Mouse (Mus musculus): Measurements from ENCODE around the gene Gm4869. TPM values are rescaled to one million over a fixed set of nuclear protein-coding genes. Genes with fewer than 3 reads are reported as not detected.
"Not testable (repeated sequence)": the region's sequence is repeated elsewhere in the genome, so short reads cannot be mapped to it uniquely, and the experiment has no call there.

The Gm4869 gene
- polyA plus RNA-seq, 1 experiment from 2014 or later = not detected

DNA sequence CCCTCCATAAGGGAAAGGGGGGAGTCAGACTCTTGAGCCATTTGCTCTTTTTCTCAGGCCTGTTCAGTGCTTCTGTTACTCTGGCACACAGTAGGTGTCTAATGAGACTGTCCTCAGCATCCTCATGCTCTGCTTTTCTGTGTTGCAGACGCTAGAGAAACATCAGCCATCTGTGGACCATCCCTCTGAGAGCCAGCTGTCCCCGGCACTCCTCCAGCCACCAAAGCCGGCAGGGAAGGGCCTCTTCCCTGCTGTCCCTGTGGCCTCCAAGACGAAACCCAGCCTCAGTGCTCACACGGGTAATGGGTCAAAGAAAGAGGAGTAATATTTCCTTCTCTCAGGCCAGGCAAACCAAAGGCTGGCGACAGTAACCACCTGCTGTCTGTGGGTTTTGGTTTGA is 45.7 kb downstream of the Gm4869 start:
- Histone ChIP-seq H3K4me3 (replicated peaks) (no peak overlapping the region), H3K27ac (no peak overlapping the region), H3K4me2 (replicated peaks) (no peak overlapping the region), H3K27me3 (replicated peaks) (no peaks in the 10 kb centered on the region; the same call in 1 of the 2 replicates), H3K9ac (no peak overlapping the region), H3K36me3 (no peaks in the 10 kb centered on the region), H3K4me1 (replicated peaks) (0 out of 2 replicates have a peak, but pooled peaks cover 3% of the 10 kb centered on the region), H3K9me3 (no peaks in the 10 kb centered on the region)
- no peak for ATAC-seq
- whole genome bisulfite sequencing = 65% methylated on average over 6 of the region's 6 CpGs

DNA sequence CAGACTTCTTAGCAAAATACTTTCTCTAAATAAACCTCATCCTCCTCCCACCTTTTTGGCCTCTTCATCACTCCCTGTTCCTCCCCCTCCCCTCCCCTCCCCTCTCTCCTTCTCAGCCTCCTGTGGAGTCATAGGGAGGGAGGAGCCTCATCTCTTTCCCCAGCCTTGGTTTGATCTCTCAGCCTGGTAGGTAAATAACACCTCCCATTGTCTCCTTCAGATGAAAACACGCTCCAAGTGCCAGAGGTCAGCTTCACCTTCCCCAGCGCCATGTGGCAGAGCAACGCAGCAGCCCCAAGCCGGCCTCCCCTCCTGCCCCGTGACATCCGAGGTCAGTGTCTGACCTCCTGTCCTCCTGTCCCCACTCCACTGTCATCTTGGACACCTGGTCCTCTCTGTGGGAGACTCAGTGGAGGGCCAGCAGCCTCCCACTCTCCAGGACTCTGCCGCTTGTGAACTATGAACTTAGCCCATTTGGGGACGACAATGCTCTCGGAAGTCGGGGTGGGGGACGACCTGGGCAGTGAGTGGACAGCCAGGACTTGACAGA is 47.3 kb downstream of the Gm4869 start:
- H3K27me3 ChIP-seq (replicated peaks) = no peaks in the 10 kb centered on the region; the same call in 1 of the 2 replicates
- ATAC-seq = no peak
- H3K4me3 ChIP-seq (replicated peaks) = no peak overlapping the region
- 22% methylated on average over 11 of the region's 11 CpGs for WGBS
- 0 out of 2 replicates have a peak, but pooled peaks cover 3% of the 10 kb centered on the region for H3K4me1 ChIP-seq (replicated peaks)
- no peaks in the 10 kb centered on the region for H3K36me3 ChIP-seq
- H3K9ac ChIP-seq = no peak overlapping the region
- no peak overlapping the region for H3K27ac ChIP-seq
- H3K4me2 ChIP-seq (replicated peaks) = no peak overlapping the region
- no peaks in the 10 kb centered on the region for H3K9me3 ChIP-seq

DNA sequence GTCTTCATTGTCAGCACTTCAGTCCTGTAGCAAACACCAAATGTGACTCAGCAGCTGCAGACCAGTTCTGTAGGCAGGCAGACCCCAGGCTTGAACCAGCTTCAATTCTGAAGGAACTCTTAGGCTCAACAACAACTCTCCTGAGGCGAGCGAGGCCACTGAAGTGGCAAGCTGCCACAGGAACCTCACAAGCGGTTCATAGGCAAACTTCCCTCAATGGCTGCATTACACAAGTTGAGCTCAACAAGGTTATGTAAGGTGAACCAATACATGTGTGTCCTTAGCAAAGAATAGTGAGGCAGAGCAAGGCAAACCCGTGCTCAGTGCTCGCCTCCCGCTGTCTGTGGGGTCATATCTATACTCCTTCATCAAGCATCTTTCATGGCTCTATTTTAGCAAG is 52.7 kb downstream of the Gm4869 start:
- H3K4me2 ChIP-seq (replicated peaks) = no peak overlapping the region
- no peak for ATAC-seq
- WGBS = 79% methylated on average over 6 of the region's 6 CpGs
- H3K27ac ChIP-seq = no peak overlapping the region
- H3K9ac ChIP-seq = no peak overlapping the region
- no peaks in the 10 kb centered on the region for H3K36me3 ChIP-seq
- H3K4me3 ChIP-seq (replicated peaks) = no peak overlapping the region
- H3K4me1 ChIP-seq (replicated peaks) = peaks cover 8% of the 10 kb centered on the region; the same call in 1 of the 2 replicates
- no peaks in the 10 kb centered on the region for H3K27me3 ChIP-seq (replicated peaks)
- no peaks in the 10 kb centered on the region for H3K9me3 ChIP-seq

DNA sequence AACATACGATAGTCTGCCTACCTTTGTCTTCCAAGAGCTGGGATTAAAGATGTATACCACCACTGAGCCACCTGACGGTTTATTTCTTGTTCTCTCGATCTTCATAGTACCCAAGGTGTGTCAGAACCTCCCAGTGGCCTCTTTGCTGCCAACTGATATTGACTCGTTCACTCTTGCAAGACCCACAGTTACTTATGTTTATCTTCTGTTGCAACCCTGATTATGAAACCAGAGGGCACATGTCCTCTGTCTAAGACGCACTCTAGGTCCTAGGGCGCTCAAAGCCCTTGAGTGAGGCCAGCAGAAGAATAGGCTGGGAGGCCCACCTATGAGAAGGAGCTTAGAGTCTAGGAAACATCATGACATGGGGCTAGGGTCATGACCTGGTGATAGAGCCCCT is 55.3 kb downstream of the Gm4869 start:
- H3K27ac ChIP-seq = no peak overlapping the region
- WGBS = 75% methylated on average over 6 of the region's 6 CpGs
- H3K4me3 ChIP-seq (replicated peaks) = no peak overlapping the region
- H3K27me3 ChIP-seq (replicated peaks) = no peaks in the 10 kb centered on the region
- no peaks in the 10 kb centered on the region for H3K9me3 ChIP-seq
- no peak overlapping the region for H3K9ac ChIP-seq
- H3K4me1 ChIP-seq (replicated peaks) = peaks cover 15% of the 10 kb centered on the region
- no peak overlapping the region for H3K4me2 ChIP-seq (replicated peaks)
- H3K36me3 ChIP-seq = no peaks in the 10 kb centered on the region
- ATAC-seq = no peak

DNA sequence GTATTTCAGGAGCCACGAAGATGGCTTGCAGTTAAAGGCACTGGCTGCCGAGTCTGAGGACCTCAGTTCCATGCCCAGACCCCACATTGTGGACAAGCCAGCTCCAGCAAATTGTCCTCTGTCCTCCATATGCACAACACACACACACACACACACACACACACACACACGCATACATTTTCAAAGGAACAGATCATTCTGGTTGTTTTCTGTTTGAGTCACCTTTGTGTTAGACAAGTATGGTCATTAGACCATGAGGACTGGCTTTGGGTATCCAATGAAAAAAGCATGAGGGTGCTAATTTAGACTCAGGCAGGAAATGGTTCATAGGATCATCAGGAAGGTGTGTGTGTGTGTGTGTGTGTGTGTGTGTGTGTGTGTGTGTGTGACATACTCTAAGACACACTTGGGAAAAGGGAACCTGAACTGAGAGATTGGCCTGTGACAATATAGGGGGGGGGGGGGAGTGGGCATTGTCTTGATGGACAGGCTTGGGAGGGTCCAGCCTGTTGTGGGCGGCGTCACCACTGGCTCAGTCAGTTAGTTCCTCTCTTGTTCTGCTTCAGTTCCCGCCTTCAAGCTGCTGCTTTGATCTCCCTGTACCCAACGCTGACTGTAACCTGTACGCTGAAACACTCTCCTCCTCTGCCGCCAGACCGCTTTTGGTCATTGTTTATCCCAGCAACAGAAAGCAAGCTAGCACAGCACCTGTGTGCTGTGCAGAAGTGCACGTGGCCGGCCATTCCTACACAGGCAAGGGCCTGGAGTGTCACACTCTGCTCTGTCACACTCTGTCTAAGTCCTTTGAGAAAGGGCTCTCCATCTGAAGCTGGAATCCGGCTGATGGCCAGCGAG is 56.8 kb downstream of the Gm4869 start:
- Histone ChIP-seq H3K4me1 (replicated peaks) (peaks cover 27% of the 10 kb centered on the region), H3K9ac (peak overlapping the region; percentile 29; the same call in 1 of the 2 replicates), H3K36me3 (no peaks in the 10 kb centered on the region), H3K4me3 (replicated peaks) (peak overlapping the region; percentile 10), H3K27me3 (replicated peaks) (no peaks in the 10 kb centered on the region), H3K27ac (peak overlapping the region; percentile 37; the same call in 1 of the 2 replicates), H3K9me3 (no peaks in the 10 kb centered on the region), H3K4me2 (replicated peaks) (peak overlapping the region; percentile 59)
- ATAC-seq = no peak
- WGBS = 22% methylated on average over 14 of the region's 14 CpGs

DNA sequence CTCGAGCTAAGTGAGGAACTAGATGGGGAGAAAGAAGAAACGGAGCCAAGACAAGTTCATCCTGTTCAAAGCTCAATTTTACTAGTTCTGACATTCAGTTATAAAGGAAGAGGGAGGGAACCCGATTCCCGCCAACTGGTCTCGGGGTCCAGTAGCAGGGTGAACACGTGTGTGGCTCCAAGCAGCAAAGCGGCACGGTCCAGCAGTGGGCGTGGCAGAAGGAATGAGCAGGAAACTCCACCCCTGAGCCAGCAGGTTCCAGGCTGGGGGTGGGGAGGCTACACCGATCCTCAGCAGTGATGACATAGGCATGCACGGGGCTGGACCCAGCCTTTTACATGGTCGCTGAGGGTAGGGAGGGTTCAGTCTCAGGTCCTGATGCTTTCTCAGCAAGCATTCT is 57.5 kb downstream of the Gm4869 start:
- under 1% methylated on average over 12 of the region's 12 CpGs for WGBS
- peak; percentile 32 for ATAC-seq
- H3K9me3 ChIP-seq; H3K27me3 ChIP-seq (replicated peaks); H3K36me3 ChIP-seq: not testable (repeated sequence)
- peak overlapping the region; percentile 37; the same call in 1 of the 2 replicates for H3K27ac ChIP-seq
- peaks cover 35% of the 10 kb centered on the region for H3K4me1 ChIP-seq (replicated peaks)
- peak overlapping the region; percentile 10 for H3K4me3 ChIP-seq (replicated peaks)
- peak overlapping the region; percentile 59 for H3K4me2 ChIP-seq (replicated peaks)
- peak overlapping the region; percentile 29; the same call in 1 of the 2 replicates for H3K9ac ChIP-seq

DNA sequence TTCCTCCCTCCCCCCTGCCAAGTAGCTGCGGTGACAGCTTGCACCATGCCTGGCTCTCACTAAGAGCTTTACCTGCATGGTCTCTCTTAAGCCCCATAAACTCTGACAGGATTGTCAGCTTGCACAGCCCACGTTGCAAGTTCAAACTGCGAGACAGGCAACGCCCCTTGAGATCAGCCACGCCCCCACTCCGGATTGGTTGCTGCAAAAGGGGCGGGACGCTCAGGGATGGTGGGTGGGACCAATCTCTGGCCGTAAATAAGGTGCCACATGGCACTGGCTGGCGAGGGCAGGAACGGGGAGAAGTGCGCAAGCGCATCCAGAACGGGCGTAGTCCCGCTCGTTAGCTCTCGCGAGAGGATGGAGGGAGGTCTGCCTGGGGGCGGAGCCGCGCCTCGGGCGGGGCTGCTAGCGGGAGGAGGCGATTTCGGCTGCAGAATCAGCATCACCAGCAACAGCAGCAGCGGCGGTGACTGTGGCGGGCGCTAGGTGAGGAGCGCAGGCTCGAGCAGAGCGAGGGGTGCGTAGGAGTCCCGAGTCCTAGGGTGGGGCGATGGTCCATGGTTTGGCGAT is 59.8 kb downstream of the Gm4869 start, which contains the start of gene Chst12:
Gene Chst12, plus strand, starts transcription at position 343 of the 573 bp plus-strand sequence.
- ATAC-seq = peak; percentile 96
- Histone ChIP-seq H3K9ac (peak within 1 kb of the TSS; percentile 68), H3K4me3 (replicated peaks) (peak within 1 kb of the TSS; percentile 59), H3K36me3 (no peaks in the 10 kb centered on the region), H3K27me3 (replicated peaks) (no peaks in the 10 kb centered on the region), H3K9me3 (no peaks in the 10 kb centered on the region), H3K27ac (peak within 1 kb of the TSS; percentile 58; the same call in 1 of the 2 replicates), H3K4me2 (replicated peaks) (peak within 1 kb of the TSS; percentile 89), H3K4me1 (replicated peaks) (peaks cover 47% of the 10 kb centered on the region)
- WGBS = under 1% methylated on average over 38 of the region's 38 CpGs

DNA sequence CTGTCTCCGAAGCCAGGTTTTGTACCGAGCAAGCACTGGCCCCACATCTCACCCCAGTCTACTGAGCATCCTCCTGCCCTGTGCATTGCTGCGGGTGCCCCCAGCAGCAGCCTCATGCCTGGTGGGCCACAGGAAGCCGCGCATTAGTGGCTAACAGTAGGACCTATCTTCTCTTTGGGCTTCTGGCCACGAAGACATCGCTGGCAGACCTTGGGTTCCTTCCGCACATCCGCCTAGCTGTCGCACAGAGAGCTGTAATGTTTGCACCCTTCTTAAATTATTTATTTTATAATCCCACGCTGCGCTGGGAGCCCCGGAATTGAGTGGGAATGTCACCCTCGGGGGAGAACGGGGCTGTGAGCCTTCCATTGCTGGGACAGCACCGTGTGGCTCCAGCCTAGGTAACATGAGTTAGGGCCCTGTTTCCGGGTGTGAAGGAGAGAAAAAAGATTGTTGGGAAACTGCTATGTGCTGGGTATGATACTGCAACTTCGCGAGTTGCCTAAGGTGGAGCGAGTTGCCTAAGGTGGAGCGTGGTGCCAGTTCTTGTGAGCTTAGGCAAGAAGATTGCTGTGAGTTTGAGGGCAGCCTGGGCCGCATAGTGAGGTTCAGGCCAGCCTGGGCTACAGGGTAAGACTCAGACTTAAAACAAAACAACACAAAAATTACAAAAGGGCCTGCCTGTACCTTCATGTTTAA is 60.8 kb downstream of the Gm4869 start:
- Histone ChIP-seq H3K9ac (peak overlapping the region; percentile 68), H3K27me3 (replicated peaks) (no peaks in the 10 kb centered on the region), H3K4me1 (replicated peaks) (peaks cover 47% of the 10 kb centered on the region), H3K9me3 (no peaks in the 10 kb centered on the region), H3K4me2 (replicated peaks) (peak overlapping the region; percentile 89), H3K36me3 (no peaks in the 10 kb centered on the region), H3K27ac (peak overlapping the region; percentile 58; the same call in 1 of the 2 replicates), H3K4me3 (replicated peaks) (peak overlapping the region; percentile 59)
- WGBS = 25% methylated on average over 22 of the region's 22 CpGs
- no peak for ATAC-seq

DNA sequence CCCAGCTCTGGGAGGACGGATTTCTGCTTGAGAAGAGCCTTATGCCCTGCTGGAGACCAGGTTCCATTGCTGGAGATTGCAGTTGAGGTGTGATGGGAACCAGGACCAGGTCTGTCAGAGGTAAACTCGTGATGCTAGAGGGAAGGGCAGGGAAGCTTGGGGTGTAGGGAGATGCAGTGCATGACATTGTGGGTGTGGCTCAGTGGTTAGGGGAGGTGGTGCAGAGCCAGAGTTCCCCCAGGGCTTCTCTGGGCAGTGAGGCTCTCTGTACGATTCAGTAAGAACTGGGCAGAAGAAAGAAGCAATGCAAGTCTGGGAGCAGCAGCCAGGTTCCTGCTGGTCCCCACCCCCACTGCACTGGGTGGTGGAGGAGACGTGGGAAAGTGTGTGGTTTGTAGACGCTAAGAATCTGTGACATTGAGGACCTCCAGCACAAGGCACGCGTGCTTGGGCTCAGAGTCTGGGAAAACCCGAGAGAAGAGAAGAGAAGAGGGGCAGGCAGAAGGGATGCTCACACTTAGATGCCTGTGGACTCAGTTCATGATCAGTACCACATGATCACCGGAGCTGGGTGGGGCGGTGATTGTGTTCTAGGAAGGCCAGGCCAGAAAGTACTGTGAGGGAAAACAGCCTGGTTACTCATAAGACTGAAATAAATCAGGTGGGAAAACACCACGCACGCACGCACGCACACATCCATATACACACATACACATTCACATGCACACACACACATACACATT is 62.2 kb downstream of the Gm4869 start:
- Histone ChIP-seq H3K27ac (no peak overlapping the region), H3K9ac (no peak overlapping the region), H3K27me3 (replicated peaks) (no peaks in the 10 kb centered on the region), H3K36me3 (no peaks in the 10 kb centered on the region), H3K4me1 (replicated peaks) (peaks cover 43% of the 10 kb centered on the region), H3K4me2 (replicated peaks) (0 out of 2 replicates have a peak overlapping the region, but pooled peaks have one; percentile 89), H3K4me3 (replicated peaks) (no peak overlapping the region), H3K9me3 (no peaks in the 10 kb centered on the region)
- no peak for ATAC-seq
- 75% methylated on average over 14 of the region's 14 CpGs for WGBS

DNA sequence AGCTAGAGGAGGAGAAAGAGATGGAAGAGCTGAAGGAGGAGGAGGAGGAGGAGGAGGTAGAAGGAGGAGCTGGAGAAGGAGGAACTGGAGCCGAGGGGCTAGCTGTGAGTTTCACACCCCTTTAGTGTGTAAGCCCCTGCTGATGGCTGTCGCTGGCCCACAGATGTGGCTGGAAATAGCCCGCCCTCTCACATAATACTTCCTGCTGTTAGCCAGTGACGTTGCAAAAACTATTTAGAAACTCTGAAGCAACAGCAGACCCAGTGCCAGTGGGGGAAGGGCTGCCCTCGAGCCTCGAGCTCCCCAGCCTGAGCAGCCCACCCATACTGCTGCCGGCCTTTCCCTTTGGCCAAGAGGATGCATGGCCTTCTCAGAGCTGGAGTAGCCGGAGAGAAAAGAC is 63.2 kb downstream of the Gm4869 start:
- Histone ChIP-seq H3K27ac (0 out of 2 replicates have a peak overlapping the region, but pooled peaks have one; percentile 24), H3K27me3 (replicated peaks) (no peaks in the 10 kb centered on the region), H3K36me3 (no peaks in the 10 kb centered on the region), H3K4me3 (replicated peaks) (no peak overlapping the region), H3K9me3 (no peaks in the 10 kb centered on the region), H3K9ac (no peak overlapping the region), H3K4me2 (replicated peaks) (peak overlapping the region; percentile 16; the same call in 1 of the 2 replicates), H3K4me1 (replicated peaks) (peaks cover 37% of the 10 kb centered on the region)
- no peak for ATAC-seq
- WGBS = 42% methylated on average over 8 of the region's 8 CpGs

DNA sequence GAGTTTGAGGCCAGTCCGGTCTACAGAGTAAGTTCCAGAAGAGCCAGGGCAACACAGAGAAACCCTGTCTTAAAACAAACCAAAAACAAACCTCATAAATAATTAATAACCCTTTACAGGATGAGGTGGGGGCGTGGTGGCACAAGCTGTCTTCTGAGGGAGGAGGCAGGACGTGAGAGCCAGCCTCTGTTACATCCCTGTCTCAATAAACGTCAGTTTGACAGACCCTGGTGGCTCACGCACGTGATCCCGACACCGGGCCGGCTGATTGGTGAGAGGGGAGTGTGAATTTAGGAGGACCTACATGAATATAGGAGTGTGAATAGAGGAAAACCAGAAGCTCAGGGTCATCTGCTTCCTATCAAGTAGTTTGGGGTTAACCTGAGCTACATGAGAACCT is 63.8 kb downstream of the Gm4869 start:
- 58% methylated on average over 9 of the region's 9 CpGs for WGBS
- no peak for ATAC-seq

More for the DNA sequence above, 63.8 kb downstream of the Gm4869 start:
- H3K27ac ChIP-seq = no peak overlapping the region
- H3K36me3 ChIP-seq = no peaks in the 10 kb centered on the region
- H3K27me3 ChIP-seq (replicated peaks) = no peaks in the 10 kb centered on the region
- no peak overlapping the region for H3K4me2 ChIP-seq (replicated peaks)
- H3K4me1 ChIP-seq (replicated peaks) = peaks cover 42% of the 10 kb centered on the region
- H3K9ac ChIP-seq = no peak overlapping the region
- H3K9me3 ChIP-seq = no peaks in the 10 kb centered on the region
- H3K4me3 ChIP-seq (replicated peaks) = no peak overlapping the region
